Mouse (Mus musculus): ENCODE data around the gene Antxr2.

- TF ChIP-seq CTCF (IDR thresholded peaks at IDR 0.05) (no peak), POLR2A (IDR thresholded peaks at IDR 0.05; ENCODE audit: insufficient read depth, low read depth, low read length) (no peak)
These were observed 77.5 kb downstream of the Antxr2 start for GRCm38 (mm10) chr5:97953241-97953920.

Measured in heart, adult 2 months (tissue).